Mouse (Mus musculus) cerebellum, adult 2 months (tissue): ENCODE measurements around the gene Clspn.

Experiments used
- CTCF ChIP-seq: fragments of 200-500 bp; IDR thresholded peaks from 2 replicates; pipeline ENCODE4 v1.5.1; 2011; ENCODE audit warnings: low read depth, mild to moderate bottlenecking, control low read depth, low read length, moderate library complexity, borderline replicate concordance; ENCODE audit not compliant: insufficient read depth
- POLR2A ChIP-seq: fragments of 200-500 bp; IDR thresholded peaks from 2 replicates; pipeline ENCODE4 v1.6.1; 2011; ENCODE audit warnings: low read length, control low read depth, borderline replicate concordance; ENCODE audit not compliant: insufficient read depth

GRCm38 (mm10) chr4:126609606-126610181, 53.0 kb downstream of the Clspn start, which contains the start of gene 5730409E04Rik:
- TF ChIP-seq POLR2A (no peak; the same call in none of the 2 replicates), CTCF (no peak)
